Mouse (Mus musculus): ENCODE results near the gene Fbxl2.

Gene Fbxl2

GRCm38 (mm10) chr9:113915789-113916188 is 130.2 kb downstream of the Fbxl2 start:
- no peak for DNase-seq (ENCODE audit: low spot score)

Measured in layer of hippocampus, adult 9-10 months (tissue).